8 mouse cellular contexts compared by ENCODE assay signal in the genomic region with DNA sequence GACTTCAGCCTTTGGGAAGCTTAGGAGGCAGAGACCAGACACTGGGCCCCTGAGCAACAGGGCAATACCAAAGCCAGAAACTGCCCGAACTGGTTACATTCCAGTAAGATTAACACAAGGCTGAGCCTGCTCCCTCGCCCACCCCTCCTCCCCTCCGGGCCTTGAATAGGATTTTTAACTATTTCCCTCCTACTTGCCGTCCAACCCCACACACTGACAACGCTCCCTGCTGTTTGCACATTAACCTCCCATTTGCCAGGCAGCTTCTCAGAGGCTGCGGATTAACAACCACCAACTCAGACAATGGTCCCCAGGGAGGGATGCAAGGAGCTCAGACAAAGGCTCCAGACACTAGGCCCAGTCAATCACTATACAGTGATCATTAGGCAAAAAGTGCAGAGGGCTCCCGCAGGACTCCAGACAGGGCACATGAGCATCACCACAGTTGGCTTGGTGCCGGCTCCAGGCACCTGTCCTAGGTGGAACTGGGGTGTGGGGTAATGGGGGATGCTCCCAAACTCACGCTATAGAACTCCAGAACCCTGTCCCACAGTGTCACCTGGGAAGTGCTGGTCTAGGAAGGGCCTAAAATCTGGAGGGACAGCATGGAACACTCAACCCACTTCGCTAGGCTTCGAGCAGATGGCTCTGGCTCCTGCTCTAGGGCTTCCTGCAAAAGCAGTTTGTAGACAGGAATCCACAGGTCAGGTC.
DNase-seq lines count a peak whose midpoint lies in the region; ATAC-seq lines count a peak whose summit lies in the region.

No protein-coding gene starts in this region.

- peak overlapping the region; percentile 29 for H3K4me3 ChIP-seq in lung, embryonic 15.5 days
- peak overlapping the region; percentile 29 for H3K4me3 ChIP-seq in stomach, embryonic 15.5 days (replicated peaks)

- 21% methylated on average over 11 of the region's 11 CpGs for WGBS in lung, embryonic 15.5 days
- WGBS in stomach, embryonic 15.5 days: 21% methylated on average over 11 of the region's 11 CpGs

- peak overlapping the region; percentile 50 for H3K4me2 ChIP-seq in lung, embryonic 15.5 days
- H3K4me2 ChIP-seq in stomach, embryonic 15.5 days: peak overlapping the region; percentile 50

- H3K9ac ChIP-seq in lung, embryonic 15.5 days: peak overlapping the region; percentile 20; the same call in 1 of the 2 replicates
- H3K9ac ChIP-seq in stomach, embryonic 15.5 days: no peak overlapping the region; the same call in 1 of the 2 replicates

- DNase-seq in ovary, adult 18-20 months (ENCODE audit: low spot score): peak; percentile 29
- no peak for DNase-seq in ovary, postnatal 10 days (ENCODE audit: low spot score)
- DNase-seq in forelimb bud, embryonic 11.5 days (ENCODE audit: low read depth, low spot score): peak; percentile 81
- DNase-seq in gastrocnemius, adult 18-20 months (ENCODE audit: low spot score): no peak
- DNase-seq in cerebellum, adult 8-10 months: no peak

- ATAC-seq in lung, embryonic 15.5 days (ENCODE audit: borderline replicate concordance, extremely low read depth, low FRiP score, low TSS enrichment): peak; percentile 76; the same call in 1 of the 2 replicates
- peak; percentile 83 for ATAC-seq in stomach, embryonic 15.5 days (ENCODE audit: insufficient read depth, low FRiP score, low read depth)
- ATAC-seq in granulocyte monocyte progenitor cell, adult 5-6 weeks (replicated peaks; ENCODE audit: poor library complexity, severe bottlenecking): no peak

- H3K4me1 ChIP-seq in lung, embryonic 15.5 days: peaks cover 73% of the 10 kb centered on the region
- peaks cover 57% of the 10 kb centered on the region for H3K4me1 ChIP-seq in stomach, embryonic 15.5 days

- peak overlapping the region; percentile 97 for H3K27ac ChIP-seq in lung, embryonic 15.5 days
- H3K27ac ChIP-seq in stomach, embryonic 15.5 days: peak overlapping the region; percentile 97

- no peaks in the 10 kb centered on the region for H3K9me3 ChIP-seq in lung, embryonic 15.5 days
- H3K9me3 ChIP-seq in stomach, embryonic 15.5 days: no peaks in the 10 kb centered on the region

- H3K27me3 ChIP-seq in lung, embryonic 15.5 days: no peaks in the 10 kb centered on the region
- no peaks in the 10 kb centered on the region for H3K27me3 ChIP-seq in stomach, embryonic 15.5 days (replicated peaks)

- H3K36me3 ChIP-seq in lung, embryonic 15.5 days: no peaks in the 10 kb centered on the region
- H3K36me3 ChIP-seq in stomach, embryonic 15.5 days: no peaks in the 10 kb centered on the region

Comparison
In these comparisons a context has a peak if more than half of its experiments do, and no peak if none do; other contexts are left out.
1. DNase-seq: peak in ovary, adult 18-20 months (single experiment) and forelimb bud, embryonic 11.5 days (single experiment); none in ovary, postnatal 10 days (single experiment), gastrocnemius, adult 18-20 months (single experiment) and cerebellum, adult 8-10 months (single experiment).